Mouse (Mus musculus): ENCODE data around the gene Bag5.
"Not testable (repeated sequence)": the region's sequence is repeated elsewhere in the genome, so short reads cannot be mapped to it uniquely, and the experiment has no call there.

The Bag5 gene

GRCm38 (mm10) chr12:111675797-111676580 lies 37.1 kb downstream of the Bag5 start:
- no peak for DNase-seq (ENCODE audit: low read depth, low spot score)

GRCm38 (mm10) chr12:111674850-111675486 lies 38.1 kb downstream of the Bag5 start:
- DNase-seq (ENCODE audit: low read depth, low spot score), result no peak

GRCm38 (mm10) chr12:111672581-111672980 lies 40.5 kb downstream of the Bag5 start:
- no peak for DNase-seq (ENCODE audit: low read depth, low spot score)

GRCm38 (mm10) chr12:111672176-111672575 lies 40.9 kb downstream of the Bag5 start, which contains the start of gene Ckb:
Gene Ckb, minus strand, starts transcription at chr12:111672338.
- no peak for DNase-seq (ENCODE audit: low read depth, low spot score)

- DNase-seq (ENCODE audit: low read depth, low spot score), result no peak
Observed at GRCm38 (mm10) chr12:111671431-111671902, 41.6 kb downstream of the Bag5 start.

GRCm38 (mm10) chr12:111670976-111671375 lies 42.1 kb downstream of the Bag5 start:
- DNase-seq (ENCODE audit: low read depth, low spot score), result no peak

GRCm38 (mm10) chr12:111670371-111670971 lies 42.6 kb downstream of the Bag5 start:
- no peak for DNase-seq (ENCODE audit: low read depth, low spot score)

GRCm38 (mm10) chr12:111669961-111670360 lies 43.1 kb downstream of the Bag5 start:
- no peak for DNase-seq (ENCODE audit: low read depth, low spot score)

- DNase-seq (ENCODE audit: low read depth, low spot score), result no peak
Observed at GRCm38 (mm10) chr12:111669000-111669788, 43.9 kb downstream of the Bag5 start.

- peak; percentile 80 for DNase-seq (ENCODE audit: low read depth, low spot score)
Observed at GRCm38 (mm10) chr12:111668457-111668912, 44.6 kb downstream of the Bag5 start.

- DNase-seq (ENCODE audit: low read depth, low spot score), result no peak
Observed at GRCm38 (mm10) chr12:111667421-111667820, 45.6 kb downstream of the Bag5 start.

GRCm38 (mm10) chr12:111666380-111666779 lies 46.7 kb downstream of the Bag5 start:
- DNase-seq (ENCODE audit: low read depth, low spot score), result no peak

- DNase-seq (ENCODE audit: low read depth, low spot score), result no peak
Observed at GRCm38 (mm10) chr12:111665041-111665880, 47.8 kb downstream of the Bag5 start.

- no peak for DNase-seq (ENCODE audit: low read depth, low spot score)
Observed at GRCm38 (mm10) chr12:111664144-111664634, 48.9 kb downstream of the Bag5 start.

GRCm38 (mm10) chr12:111663228-111664143 lies 49.6 kb downstream of the Bag5 start:
- no peak for DNase-seq (ENCODE audit: low read depth, low spot score)

GRCm38 (mm10) chr12:111661554-111661953 lies 51.5 kb downstream of the Bag5 start:
- not testable (repeated sequence) for DNase-seq (ENCODE audit: low read depth, low spot score)

- DNase-seq (ENCODE audit: low read depth, low spot score), result no peak
Observed at GRCm38 (mm10) chr12:111660628-111661027, 52.4 kb downstream of the Bag5 start.

All from WW6 (cell line).